Mouse (Mus musculus) olfactory bulb, adult 2 months (tissue): Measurements from ENCODE around the gene Cd44.

Source experiments
- CTCF ChIP-seq: fragments of 200-500 bp; IDR thresholded peaks from 2 replicates; pipeline ENCODE4 v1.5.1; 2012; ENCODE audit warnings: low read depth, mild to moderate bottlenecking, low read length, moderate library complexity; ENCODE audit not compliant: insufficient read depth
- POLR2A ChIP-seq: fragments of 200-500 bp; IDR thresholded peaks from 2 replicates; pipeline ENCODE4 v1.6.1; 2012; ENCODE audit warnings: mild to moderate bottlenecking, low read depth, low read length, moderate library complexity; ENCODE audit not compliant: insufficient read depth

DNA sequence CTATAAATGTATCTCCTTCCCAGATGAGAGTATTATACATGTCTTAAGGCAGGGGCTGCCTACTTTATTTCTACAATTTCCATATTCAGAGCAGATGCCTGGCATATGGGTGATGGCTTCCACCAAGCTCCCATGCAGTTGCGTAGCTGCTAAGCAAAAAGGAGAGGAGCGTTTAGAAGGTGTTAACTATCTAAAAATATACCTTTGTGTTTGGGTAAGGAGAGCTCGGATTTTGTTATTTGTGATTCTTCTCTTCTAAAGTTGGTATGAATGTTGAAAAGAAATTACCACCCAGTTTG, 41.3 kb upstream of the Cd44 start:
- TF ChIP-seq CTCF (no peak), POLR2A (no peak)
